Mouse (Mus musculus) hindbrain, embryonic 11.5 days (tissue): ENCODE results near the gene Slc35c2. TPM values are rescaled to one million over a fixed set of nuclear protein-coding genes. Genes with fewer than 3 reads are reported as not detected.

Source experiments
- ATAC-seq: fragments of 200-750 bp; cut with Nextera tagmentation; 2 replicates; pipeline ENCODE4 v1.8.0; 2017; ENCODE audit warnings: mild to moderate bottlenecking, moderate TSS enrichment, moderate library complexity; ENCODE audit not compliant: low FRiP score
- DNase-seq: peaks from one replicate; pipeline ENCODE4 v3.0.0-alpha.2; 2015; ENCODE audit warnings: low spot score
- H3K27ac ChIP-seq: fragments of 300-500 bp; sonication (generic); 2 replicates; pipeline ENCODE4 v1.5.1; 2014; ENCODE audit warnings: mild to moderate bottlenecking, low read depth, low read length
- H3K27me3 ChIP-seq: fragments of 300-500 bp; sonication (generic); 2 replicates; pipeline ENCODE4 v1.6.1; 2014; ENCODE audit warnings: mild to moderate bottlenecking, low read length, moderate library complexity, mixed read lengths; ENCODE audit not compliant: control insufficient read depth, insufficient read depth
- H3K36me3 ChIP-seq: fragments of 300-500 bp; sonication (generic); 2 replicates; pipeline ENCODE4 v1.6.1; 2014; ENCODE audit warnings: mild to moderate bottlenecking, low read length, moderate library complexity, mixed read lengths; ENCODE audit not compliant: control insufficient read depth, insufficient read depth
- H3K4me1 ChIP-seq: fragments of 300-500 bp; sonication (generic); replicated peaks from 2 replicates; pipeline ENCODE4 v1.6.1; 2014; ENCODE audit warnings: low read length, mixed read lengths; ENCODE audit not compliant: control insufficient read depth, insufficient read depth
- H3K4me2 ChIP-seq: fragments of 300-500 bp; sonication (generic); replicated peaks from 2 replicates; pipeline ENCODE4 v1.6.1; 2014; ENCODE audit warnings: mild to moderate bottlenecking, low read depth, low read length
- H3K4me3 ChIP-seq: fragments of 300-500 bp; sonication (generic); 2 replicates; pipeline ENCODE4 v1.5.1; 2014; ENCODE audit warnings: low read depth, low read length
- H3K9ac ChIP-seq: fragments of 300-500 bp; sonication (generic); 2 replicates; pipeline ENCODE4 v1.6.1; 2014; ENCODE audit warnings: low read depth, low read length
- H3K9me3 ChIP-seq: fragments of 300-500 bp; sonication (generic); 2 replicates; pipeline ENCODE4 v1.6.1; 2016; ENCODE audit warnings: low read length; ENCODE audit not compliant: control insufficient read depth
- WGBS: fragments of 180-500 bp; shearing (Covaris S2); extraction: QIAGEN DNeasy Blood & Tissue Kit; methylation state at CpG from one replicate; pipeline ENCODE4 v1.1.7; 2014; 5-methylcytosine and 5-hydroxymethylcytosine counted together
- polyA plus RNA-seq: library from polyadenylated mRNA; unstranded; fragments of >200 nt; fragmentation: Nextera tagmentation; extraction: Ambion mirVana; gene quantifications from 2 replicates; pipeline ENCODE4 v1.2.1, GENCODE M21; 2014

The Slc35c2 gene
- polyA plus RNA-seq, 1 experiment from 2014 or later = 45.8 TPM

DNA sequence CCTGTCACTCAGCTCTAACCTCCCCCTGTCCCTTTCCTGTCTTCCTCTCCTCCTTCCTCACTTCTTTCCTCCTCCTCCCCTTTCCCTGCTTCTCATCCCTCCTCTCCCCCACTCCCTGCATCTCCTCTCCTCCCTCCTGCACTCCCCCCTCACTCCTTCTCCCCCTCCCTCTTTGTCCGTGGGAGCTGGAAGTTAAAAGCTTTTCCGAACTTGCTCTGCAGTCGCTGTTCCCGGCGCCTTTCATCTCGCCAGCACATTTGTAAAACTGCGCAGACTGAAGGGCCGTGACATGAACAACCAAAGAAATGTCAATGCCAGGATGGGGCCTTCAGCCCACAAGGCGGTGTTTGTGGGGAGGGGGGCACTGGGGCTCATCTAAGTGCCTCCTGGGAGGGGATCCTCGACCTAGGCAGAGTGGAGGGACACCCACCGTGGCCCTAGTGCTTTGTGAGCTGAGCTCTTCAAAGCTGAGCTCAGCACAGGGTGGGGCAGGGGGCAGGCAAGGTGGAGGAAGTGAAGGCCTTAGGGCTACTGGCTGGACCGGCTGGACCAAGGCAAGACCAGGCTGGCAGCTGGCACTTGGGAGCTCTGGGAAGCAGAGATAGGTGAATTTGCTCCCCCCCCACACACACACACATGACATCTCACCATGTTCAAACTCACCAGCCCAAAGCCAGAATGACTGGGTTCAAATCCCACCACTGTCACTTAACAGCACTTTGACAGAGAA, 49.1 kb downstream of the Slc35c2 start:
- DNase-seq = peak; percentile 39
- Histone ChIP-seq H3K9me3 (no peaks in the 10 kb centered on the region), H3K4me3 (no peak overlapping the region), H3K9ac (no peak overlapping the region), H3K36me3 (no peaks in the 10 kb centered on the region), H3K27ac (no peak overlapping the region), H3K4me1 (peaks cover 11% of the 10 kb centered on the region), H3K27me3 (peaks cover 82% of the 10 kb centered on the region), H3K4me2 (no peak overlapping the region)
- ATAC-seq = no peak
- WGBS = 9% methylated on average over 12 of the region's 12 CpGs

DNA sequence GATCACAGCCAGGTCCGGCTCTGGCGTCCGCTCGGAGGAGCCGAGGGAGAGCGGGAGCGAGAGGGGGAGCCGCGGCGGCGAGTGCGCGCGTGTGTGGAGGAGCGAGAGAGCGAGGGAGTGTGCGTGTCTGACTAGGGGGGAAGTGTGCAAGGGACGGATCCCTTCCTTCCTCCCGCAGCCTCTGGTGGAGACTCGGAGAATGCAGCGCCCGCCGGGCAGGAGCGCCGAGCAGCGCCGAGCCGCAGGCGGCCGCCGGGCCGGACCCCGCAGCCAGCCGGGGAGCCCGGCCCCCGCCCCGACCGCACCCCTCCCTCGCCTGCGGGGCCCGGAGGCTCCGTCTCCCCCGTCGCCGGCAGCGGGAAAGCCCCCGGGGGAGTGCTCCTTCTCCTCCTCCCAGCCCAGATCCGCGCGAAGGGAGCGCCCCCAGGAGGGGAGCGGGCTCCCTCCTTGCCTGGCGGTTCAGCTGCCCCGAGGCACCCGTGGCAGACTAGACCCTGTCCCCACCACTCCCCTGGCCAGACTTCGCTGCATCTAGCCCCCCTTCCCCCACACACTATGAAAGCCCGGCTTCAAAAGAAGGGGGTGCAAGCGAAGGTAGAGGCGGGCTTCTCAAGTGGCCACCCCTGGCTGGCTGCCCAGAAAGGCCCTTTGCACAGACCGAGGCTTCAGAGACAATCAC, 52.9 kb downstream of the Slc35c2 start, which contains the start of gene Cdh22:
Cdh22 (minus strand) TSS at position 241 of the 679 bp plus-strand sequence.
- Histone ChIP-seq H3K36me3 (no peaks in the 10 kb centered on the region), H3K9me3 (no peaks in the 10 kb centered on the region), H3K9ac (peak within 1 kb of the TSS; percentile 80), H3K4me2 (peak within 1 kb of the TSS; percentile 98), H3K4me1 (peaks cover 6% of the 10 kb centered on the region), H3K27me3 (peaks cover 69% of the 10 kb centered on the region), H3K4me3 (peak within 1 kb of the TSS; percentile 73), H3K27ac (peak within 1 kb of the TSS; percentile 79)
- DNase-seq (peak; percentile 84), ATAC-seq (peak; percentile 81)
- WGBS = under 1% methylated on average over 29 of the region's 60 CpGs

DNA sequence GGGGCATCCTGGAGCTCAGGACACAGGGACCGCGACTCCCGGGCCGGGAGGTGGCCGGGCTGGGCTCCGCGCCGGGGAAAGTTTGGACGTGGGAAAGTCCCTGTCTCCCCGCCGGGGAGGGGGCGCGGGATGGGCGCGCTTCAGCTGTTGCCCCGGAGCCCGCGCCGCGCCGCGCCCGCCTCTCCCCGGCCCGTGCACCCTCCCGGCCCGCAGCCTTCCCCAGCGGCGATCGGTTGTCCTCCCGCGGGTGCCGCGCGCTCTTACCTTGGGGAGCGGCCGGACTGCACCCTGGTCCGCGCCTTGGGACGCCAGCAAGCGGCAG, 53.4 kb downstream of the Slc35c2 start:
- no peaks in the 10 kb centered on the region for H3K36me3 ChIP-seq
- peaks cover 6% of the 10 kb centered on the region for H3K4me1 ChIP-seq
- H3K9me3 ChIP-seq = no peaks in the 10 kb centered on the region
- H3K4me3 ChIP-seq = peak overlapping the region; percentile 73
- H3K4me2 ChIP-seq = peak overlapping the region; percentile 98
- H3K27ac ChIP-seq = peak overlapping the region; percentile 79
- H3K27me3 ChIP-seq = peaks cover 65% of the 10 kb centered on the region
- H3K9ac ChIP-seq = peak overlapping the region; percentile 80
- ATAC-seq = no peak; the same call in 1 of the 2 replicates
- WGBS = 0% methylated on average over 13 of the region's 41 CpGs
- DNase-seq = no peak

DNA sequence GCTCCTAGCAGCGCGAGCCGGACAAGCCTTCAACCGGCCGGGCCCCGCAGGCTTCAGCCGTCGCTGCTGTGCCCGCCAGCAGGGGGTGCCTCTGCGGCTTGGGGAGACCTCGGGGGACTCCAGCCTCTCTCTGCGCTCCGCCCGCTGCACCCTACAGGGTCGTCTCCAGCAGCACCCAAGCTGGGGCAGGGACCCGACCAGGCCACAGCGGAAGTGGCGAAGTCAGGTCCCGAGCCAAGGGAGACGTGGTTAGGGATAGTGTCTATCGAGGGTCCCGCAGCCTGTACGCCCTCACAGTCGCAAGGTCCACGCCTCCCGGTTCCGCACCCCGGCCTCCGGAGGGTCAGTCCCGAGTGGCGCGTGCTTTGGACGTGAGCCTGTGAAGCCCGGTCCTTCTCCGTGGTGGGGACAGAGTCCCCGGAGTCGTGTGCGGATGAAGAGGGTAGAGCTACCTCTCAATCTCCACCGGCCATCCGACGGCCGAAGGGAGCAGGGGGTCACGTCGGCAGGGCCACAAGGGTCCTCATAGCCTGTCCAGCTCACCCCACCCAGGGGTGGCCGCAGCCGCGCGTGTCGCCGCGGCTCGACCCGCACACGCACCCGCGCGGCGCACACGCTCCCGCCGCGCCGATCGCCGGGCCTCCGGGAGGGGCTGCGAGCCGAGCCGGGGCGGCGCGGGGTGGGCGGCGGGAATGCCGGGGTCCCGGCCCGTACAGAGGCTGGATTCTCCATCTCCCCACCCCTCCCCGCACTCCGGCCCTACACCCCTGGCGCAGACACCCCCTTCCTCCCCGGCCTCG, 54.0 kb downstream of the Slc35c2 start:
- H3K9ac ChIP-seq = peak overlapping the region; percentile 80
- peak overlapping the region; percentile 79; the same call in 1 of the 2 replicates for H3K27ac ChIP-seq
- no peaks in the 10 kb centered on the region for H3K9me3 ChIP-seq
- DNase-seq (peak; percentile 78), ATAC-seq (peak; percentile 44; the same call in 1 of the 2 replicates)
- H3K4me1 ChIP-seq = peaks cover 6% of the 10 kb centered on the region
- peak overlapping the region; percentile 98 for H3K4me2 ChIP-seq
- peak overlapping the region; percentile 73 for H3K4me3 ChIP-seq
- WGBS = under 1% methylated on average over 61 of the region's 82 CpGs
- H3K36me3 ChIP-seq = no peaks in the 10 kb centered on the region
- H3K27me3 ChIP-seq = peaks cover 59% of the 10 kb centered on the region

DNA sequence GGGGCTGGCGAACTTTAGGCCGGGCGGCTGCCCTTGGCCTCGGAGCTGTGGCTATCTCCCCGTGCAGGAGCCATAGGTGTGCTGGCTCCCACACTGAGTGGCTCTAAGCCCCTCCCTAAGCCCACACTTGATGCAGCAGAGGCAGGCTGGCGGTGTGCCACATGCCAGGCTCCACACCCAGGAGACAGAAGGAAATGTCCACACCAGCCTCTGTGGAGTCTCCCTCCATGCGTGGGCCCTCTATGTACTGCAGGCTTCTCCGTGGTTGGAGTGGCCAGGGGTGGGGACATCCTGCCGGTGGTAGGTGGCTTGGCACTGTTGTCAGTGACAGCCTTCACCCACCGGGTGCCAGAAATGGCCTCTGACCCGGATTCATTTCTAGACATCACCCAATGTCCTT, 58.6 kb downstream of the Slc35c2 start:
- Histone ChIP-seq H3K27ac (no peak overlapping the region), H3K9me3 (no peaks in the 10 kb centered on the region), H3K36me3 (no peaks in the 10 kb centered on the region), H3K9ac (no peak overlapping the region), H3K4me1 (no peaks in the 10 kb centered on the region; the same call in 1 of the 2 replicates), H3K4me2 (no peak overlapping the region), H3K4me3 (no peak overlapping the region), H3K27me3 (peaks cover 24% of the 10 kb centered on the region)
- ATAC-seq = no peak
- 85% methylated on average over 11 of the region's 11 CpGs for WGBS
- DNase-seq = no peak

Other genes with a start within 250 kb of the Slc35c2 start
- 4.6 and 4.9 TPM in 2 replicates for gene Cd40, start 232.2 kb downstream of the Slc35c2 start, polyA plus RNA-seq
- not detected in 2 replicates for gene 1700025C18Rik, start 197.1 kb downstream of the Slc35c2 start, polyA plus RNA-seq
- gene Cdh22, start 53.0 kb downstream of the Slc35c2 start, polyA plus RNA-seq = 4.6 and 5.6 TPM in 2 replicates
- 76.7 and 78.5 TPM in 2 replicates for gene Elmo2, start 38.6 kb upstream of the Slc35c2 start, polyA plus RNA-seq
- 7.0 and 7.6 TPM in 2 replicates for gene Zfp663, start 80.9 kb upstream of the Slc35c2 start, polyA plus RNA-seq
- 19.6 and 21.2 TPM in 2 replicates for gene Zfp334, start 100.4 kb upstream of the Slc35c2 start, polyA plus RNA-seq
- 0.06 TPM in 1 of 2 replicates, not detected in the other for gene Ocstamp, start 112.5 kb upstream of the Slc35c2 start, polyA plus RNA-seq
- 0.14 and 0.17 TPM in 2 replicates for gene Slc13a3, start 185.4 kb upstream of the Slc35c2 start, polyA plus RNA-seq
- gene Trp53rka, start 205.5 kb upstream of the Slc35c2 start, polyA plus RNA-seq = 51.3 and 53.5 TPM in 2 replicates
- gene Slc2a10, start 215.9 kb upstream of the Slc35c2 start, polyA plus RNA-seq = 2.3 and 3.2 TPM in 2 replicates